Mouse (Mus musculus): ENCODE measurements around the gene Endov. TPM values are rescaled to one million over a fixed set of nuclear protein-coding genes. Genes with fewer than 3 reads are reported as not detected.

The Endov gene
- polyA plus RNA-seq, 1 experiment: 7.7 TPM

DNA sequence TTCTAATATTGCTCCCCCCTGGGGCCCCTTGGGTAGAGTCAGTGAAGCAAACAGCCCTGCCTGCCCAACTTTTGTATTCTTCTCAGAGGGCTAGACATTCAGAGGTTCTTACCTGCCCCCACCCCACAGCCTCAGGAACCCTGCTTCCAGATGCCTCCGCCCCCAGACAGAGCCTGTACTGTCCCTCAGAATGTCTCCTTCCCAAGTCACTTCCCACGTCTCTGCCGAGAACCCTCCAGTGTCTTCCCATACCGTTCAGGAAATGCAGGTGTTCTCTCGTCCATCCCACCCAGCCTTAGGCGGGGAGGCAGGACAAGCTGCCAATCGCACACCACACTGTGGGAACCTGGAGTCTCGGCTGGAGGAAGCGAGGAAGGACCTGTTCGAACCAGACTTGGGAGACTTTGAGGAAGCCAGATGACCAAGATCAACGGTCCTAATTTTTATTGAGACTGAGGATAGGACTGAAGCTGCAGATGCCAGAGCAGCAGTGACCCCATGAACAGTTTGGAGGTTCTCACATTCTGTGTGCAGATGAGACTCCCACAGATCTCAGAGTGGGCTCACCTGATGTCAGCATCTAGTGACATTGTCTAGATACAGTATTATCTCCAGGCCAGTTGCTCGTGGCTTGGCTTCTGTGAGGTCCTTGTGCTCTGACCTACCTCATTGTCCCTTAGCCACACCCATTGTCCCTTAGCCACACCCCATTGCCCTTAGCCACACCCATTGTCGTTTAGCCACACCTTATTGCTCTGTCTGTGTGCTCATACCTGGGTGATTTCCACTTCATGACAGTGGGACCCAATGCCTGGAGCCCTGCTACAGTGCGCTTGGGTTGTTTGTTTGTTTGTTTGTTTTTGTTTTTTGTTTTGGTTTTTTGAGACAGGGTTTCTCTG, 35.2 kb downstream of the Endov start:
- H3K27ac ChIP-seq (ENCODE audit: insufficient read depth, low read depth, low read length): no peak overlapping the region
- 0 out of 2 replicates have a peak, but pooled peaks cover 2% of the 10 kb centered on the region for H3K4me1 ChIP-seq (ENCODE audit: control insufficient read depth, insufficient read depth, low read length)
- TF ChIP-seq POLR2A (IDR thresholded peaks at IDR 0.05; ENCODE audit: borderline replicate concordance, low read depth, low read length) (no peak), CTCF (IDR thresholded peaks at IDR 0.05; ENCODE audit: low read depth, low read length) (no peak)
- no peak overlapping the region for H3K4me3 ChIP-seq (ENCODE audit: insufficient read depth, low read length)

DNA sequence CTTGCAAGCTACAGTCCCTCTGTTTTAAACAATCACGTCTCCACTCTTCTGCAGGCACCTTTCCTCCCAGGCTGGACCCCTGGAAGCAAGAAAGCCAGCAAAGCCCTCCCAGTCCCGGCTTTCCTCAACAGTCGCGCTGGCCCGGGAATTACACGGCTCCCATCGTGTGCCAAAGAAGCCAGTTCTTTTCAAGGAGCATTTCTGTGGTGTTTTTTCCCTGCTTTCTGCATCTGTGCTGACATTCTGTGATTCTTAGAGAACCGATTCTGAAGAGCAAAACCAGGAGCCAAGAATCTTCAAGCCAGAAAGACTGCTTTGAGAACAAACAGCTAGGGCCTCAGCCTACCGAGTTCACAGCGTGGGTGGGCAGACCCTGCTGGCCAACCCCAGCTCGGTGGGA, 37.8 kb downstream of the Endov start:
- Histone ChIP-seq H3K4me3 (ENCODE audit: insufficient read depth, low read length) (no peak overlapping the region), H3K4me1 (ENCODE audit: control insufficient read depth, insufficient read depth, low read length) (0 out of 2 replicates have a peak, but pooled peaks cover 2% of the 10 kb centered on the region)
- no peak for TF ChIP-seq POLR2A (IDR thresholded peaks at IDR 0.05; ENCODE audit: borderline replicate concordance, low read depth, low read length)
- no peak for TF ChIP-seq CTCF (IDR thresholded peaks at IDR 0.05; ENCODE audit: low read depth, low read length)

DNA sequence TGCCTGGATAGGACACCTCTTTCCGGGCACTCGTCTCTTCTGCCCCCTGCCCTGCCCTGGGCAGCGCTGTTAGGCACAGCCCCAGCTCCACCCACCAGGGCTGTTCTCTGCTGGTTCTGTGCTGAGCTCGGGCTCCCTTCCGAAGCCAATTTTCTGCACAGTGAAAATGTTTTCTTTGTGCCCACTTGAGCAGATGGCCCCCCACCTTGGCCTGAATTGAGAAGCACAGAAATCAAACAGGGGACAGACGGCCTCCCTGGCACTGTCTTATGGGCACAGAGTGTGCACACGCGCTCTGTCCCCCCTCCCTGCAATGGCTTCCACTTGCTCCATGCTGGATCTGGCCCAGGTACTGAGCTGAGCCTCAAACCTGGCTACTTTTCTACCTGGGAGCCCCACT, 41.3 kb downstream of the Endov start:
- no peaks in the 10 kb centered on the region for H3K4me1 ChIP-seq (ENCODE audit: control insufficient read depth, insufficient read depth, low read length)
- no peak for TF ChIP-seq CTCF (IDR thresholded peaks at IDR 0.05; ENCODE audit: low read depth, low read length)
- no peak for TF ChIP-seq POLR2A (IDR thresholded peaks at IDR 0.05; ENCODE audit: borderline replicate concordance, low read depth, low read length)
- no peak overlapping the region for H3K4me3 ChIP-seq (ENCODE audit: insufficient read depth, low read length)
- no peak overlapping the region for H3K27ac ChIP-seq (ENCODE audit: insufficient read depth, low read depth, low read length)

More for the DNA sequence above, 37.8 kb downstream of the Endov start:
- no peak overlapping the region for H3K27ac ChIP-seq (ENCODE audit: insufficient read depth, low read depth, low read length)

GRCm38 (mm10) chr11:119533745-119534144, 42.6 kb downstream of the Endov start:
- TF ChIP-seq POLR2A (IDR thresholded peaks at IDR 0.05; ENCODE audit: borderline replicate concordance, low read depth, low read length): no peak
- no peak for TF ChIP-seq CTCF (IDR thresholded peaks at IDR 0.05; ENCODE audit: low read depth, low read length)
- no peak overlapping the region for H3K27ac ChIP-seq (ENCODE audit: insufficient read depth, low read depth, low read length)
- no peak overlapping the region for H3K4me3 ChIP-seq (ENCODE audit: insufficient read depth, low read length)
- H3K4me1 ChIP-seq (ENCODE audit: control insufficient read depth, insufficient read depth, low read length): no peaks in the 10 kb centered on the region

- H3K4me1 ChIP-seq (ENCODE audit: control insufficient read depth, insufficient read depth, low read length): no peaks in the 10 kb centered on the region
- H3K4me3 ChIP-seq (ENCODE audit: insufficient read depth, low read length): no peak overlapping the region
- H3K27ac ChIP-seq (ENCODE audit: insufficient read depth, low read depth, low read length): no peak overlapping the region
- TF ChIP-seq CTCF (IDR thresholded peaks at IDR 0.05; ENCODE audit: low read depth, low read length) (no peak), POLR2A (IDR thresholded peaks at IDR 0.05; ENCODE audit: borderline replicate concordance, low read depth, low read length) (no peak)
Observed at GRCm38 (mm10) chr11:119539944-119540343, 48.8 kb downstream of the Endov start.

GRCm38 (mm10) chr11:119540560-119540959, 49.4 kb downstream of the Endov start:
- TF ChIP-seq POLR2A (IDR thresholded peaks at IDR 0.05; ENCODE audit: borderline replicate concordance, low read depth, low read length) (no peak), CTCF (IDR thresholded peaks at IDR 0.05; ENCODE audit: low read depth, low read length) (no peak)
- H3K4me1 ChIP-seq (ENCODE audit: control insufficient read depth, insufficient read depth, low read length): no peaks in the 10 kb centered on the region
- no peak overlapping the region for H3K27ac ChIP-seq (ENCODE audit: insufficient read depth, low read depth, low read length)
- H3K4me3 ChIP-seq (ENCODE audit: insufficient read depth, low read length): no peak overlapping the region

- H3K4me1 ChIP-seq (ENCODE audit: control insufficient read depth, insufficient read depth, low read length): no peaks in the 10 kb centered on the region
- TF ChIP-seq POLR2A (IDR thresholded peaks at IDR 0.05; ENCODE audit: borderline replicate concordance, low read depth, low read length) (no peak), CTCF (IDR thresholded peaks at IDR 0.05; ENCODE audit: low read depth, low read length) (no peak)
- H3K4me3 ChIP-seq (ENCODE audit: insufficient read depth, low read length): no peak overlapping the region
- no peak overlapping the region for H3K27ac ChIP-seq (ENCODE audit: insufficient read depth, low read depth, low read length)
Observed at GRCm38 (mm10) chr11:119541082-119541481, 49.9 kb downstream of the Endov start.

DNA sequence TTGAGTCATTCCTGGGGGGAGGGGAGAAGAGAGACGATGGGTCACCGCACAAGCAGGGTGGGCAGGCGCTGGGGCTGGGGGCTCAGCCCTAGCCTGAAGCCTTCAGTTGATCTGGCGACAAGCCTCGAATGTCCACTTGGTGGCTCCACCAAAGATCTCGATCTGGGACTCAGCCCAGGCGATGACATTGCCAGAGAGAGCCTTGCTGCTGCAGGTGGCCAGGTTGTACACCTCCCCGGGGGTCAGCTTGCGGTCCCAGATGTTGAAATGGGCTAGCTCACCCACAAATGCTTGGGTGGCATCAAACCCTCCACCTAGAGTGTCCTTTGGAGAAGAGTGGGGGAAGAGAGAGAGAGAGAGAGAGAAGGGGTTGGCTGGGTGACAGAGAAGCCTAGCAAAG, 51.2 kb downstream of the Endov start:
- TF ChIP-seq POLR2A (IDR thresholded peaks at IDR 0.05; ENCODE audit: borderline replicate concordance, low read depth, low read length) (no peak), CTCF (IDR thresholded peaks at IDR 0.05; ENCODE audit: low read depth, low read length) (no peak)
- Histone ChIP-seq H3K4me1 (ENCODE audit: control insufficient read depth, insufficient read depth, low read length) (no peaks in the 10 kb centered on the region), H3K27ac (ENCODE audit: insufficient read depth, low read depth, low read length) (no peak overlapping the region), H3K4me3 (ENCODE audit: insufficient read depth, low read length) (no peak overlapping the region)

DNA sequence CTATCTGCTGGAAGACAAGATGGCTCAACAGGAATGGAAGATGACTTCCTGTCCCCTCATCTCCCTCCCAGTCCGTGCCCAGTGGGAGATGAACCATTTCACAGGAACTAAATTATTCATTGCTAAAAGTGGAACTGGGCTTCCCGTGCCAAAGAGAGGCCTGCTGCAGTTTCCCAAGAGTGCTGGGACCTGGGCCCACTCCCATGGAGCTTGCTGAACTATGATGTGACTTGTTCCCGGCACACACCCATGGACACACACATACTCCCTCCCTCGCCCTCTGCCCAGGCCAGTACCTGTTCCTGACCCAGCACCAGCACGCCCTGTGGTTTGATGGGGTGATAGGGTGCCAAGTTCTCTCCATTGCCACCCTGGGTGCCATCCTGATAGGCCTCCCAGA, 51.7 kb downstream of the Endov start:
- no peak overlapping the region for H3K4me3 ChIP-seq (ENCODE audit: insufficient read depth, low read length)
- no peak for TF ChIP-seq CTCF (IDR thresholded peaks at IDR 0.05; ENCODE audit: low read depth, low read length)
- TF ChIP-seq POLR2A (IDR thresholded peaks at IDR 0.05; ENCODE audit: borderline replicate concordance, low read depth, low read length): no peak
- no peaks in the 10 kb centered on the region for H3K4me1 ChIP-seq (ENCODE audit: control insufficient read depth, insufficient read depth, low read length)
- no peak overlapping the region for H3K27ac ChIP-seq (ENCODE audit: insufficient read depth, low read depth, low read length)

- Histone ChIP-seq H3K4me3 (ENCODE audit: insufficient read depth, low read length) (no peak overlapping the region), H3K4me1 (ENCODE audit: control insufficient read depth, insufficient read depth, low read length) (no peaks in the 10 kb centered on the region), H3K27ac (ENCODE audit: insufficient read depth, low read depth, low read length) (no peak overlapping the region)
- TF ChIP-seq CTCF (IDR thresholded peaks at IDR 0.05; ENCODE audit: low read depth, low read length) (no peak), POLR2A (IDR thresholded peaks at IDR 0.05; ENCODE audit: borderline replicate concordance, low read depth, low read length) (no peak)
Observed at GRCm38 (mm10) chr11:119543816-119544517, 52.8 kb downstream of the Endov start.
